Mouse (Mus musculus) spleen, adult 12 weeks (tissue): ENCODE measurements around the gene Prkcsh.

Source experiments
- DNase-seq: peaks from one replicate; pipeline ENCODE4 v3.0.0; 2022; ENCODE audit warnings: low spot score

Gene Prkcsh

DNA sequence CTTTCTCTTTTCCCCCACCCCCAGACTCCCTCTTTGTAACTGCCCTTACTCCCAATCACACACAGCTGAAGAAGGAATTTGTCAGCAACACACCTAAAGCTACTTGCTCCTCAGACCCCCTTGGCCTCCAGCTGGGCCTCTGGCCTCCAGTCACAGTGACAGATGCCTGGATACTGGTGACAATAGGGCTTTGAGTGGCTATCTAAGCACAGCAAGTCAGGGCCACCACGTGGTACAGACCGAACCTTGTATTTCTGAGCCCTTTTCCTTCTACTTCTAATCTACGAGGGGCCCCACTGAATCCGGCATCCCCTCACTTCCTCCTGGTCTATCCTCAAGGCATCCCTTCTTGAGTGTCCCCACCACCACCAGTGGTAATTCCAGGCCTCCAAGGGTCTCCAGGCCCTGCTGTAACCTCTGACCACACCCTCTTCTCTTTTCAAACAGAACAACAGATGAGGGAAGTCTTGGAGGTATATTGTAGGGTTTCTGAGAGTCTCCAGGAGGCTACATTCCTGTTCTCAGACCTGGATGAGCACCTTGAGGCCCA lies 47.2 kb downstream of the Prkcsh start:
- DNase-seq = no peak

- peak; percentile 36 for DNase-seq
Measured at GRCm38 (mm10) chr9:22050351-22050889, 47.8 kb downstream of the Prkcsh start.

DNA sequence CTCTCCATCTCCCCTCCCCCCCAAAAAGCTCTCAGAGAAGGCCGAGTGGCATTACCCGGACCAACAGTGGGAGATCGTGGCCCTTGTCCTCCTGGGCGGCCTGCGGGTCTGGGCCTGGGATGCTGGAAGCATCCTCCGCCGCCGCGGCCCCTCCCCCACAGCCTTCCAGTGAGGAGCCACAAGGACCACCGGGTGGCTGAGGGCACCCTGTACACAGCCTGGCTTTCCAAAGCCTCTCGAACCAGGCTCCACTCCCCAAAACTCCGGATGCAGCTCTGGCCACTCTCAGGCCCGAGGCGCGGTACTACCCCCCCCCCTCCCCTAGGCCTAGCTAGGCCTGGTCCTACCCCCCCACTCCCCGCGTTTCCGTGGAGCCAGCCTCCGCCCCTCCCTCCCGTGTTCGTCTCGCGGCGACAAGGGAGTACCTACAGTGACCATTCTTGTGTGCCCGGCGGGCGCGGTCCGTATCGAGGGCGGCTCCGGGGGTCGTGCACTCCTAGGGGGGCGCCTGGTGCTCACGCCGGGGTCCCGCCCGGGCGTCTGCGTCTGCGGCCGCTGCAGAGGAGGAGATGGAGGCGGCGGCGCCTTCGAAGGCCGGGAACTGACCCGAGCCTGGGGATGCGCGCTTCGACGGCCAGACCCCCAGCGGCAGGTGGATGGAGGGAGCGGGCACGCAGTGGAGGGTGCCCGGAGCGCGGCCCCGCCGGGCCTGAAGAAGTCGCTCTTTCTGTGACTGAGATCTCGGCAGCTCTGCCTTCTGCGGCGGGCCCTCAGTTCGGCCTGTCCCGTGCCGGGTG lies 48.8 kb downstream of the Prkcsh start:
- no peak for DNase-seq

- no peak for DNase-seq
Measured at GRCm38 (mm10) chr9:22051958-22052254, 49.3 kb downstream of the Prkcsh start, which contains the start of gene Elavl3. Gene Elavl3 (minus strand): TSS chr9:22052023.

DNA sequence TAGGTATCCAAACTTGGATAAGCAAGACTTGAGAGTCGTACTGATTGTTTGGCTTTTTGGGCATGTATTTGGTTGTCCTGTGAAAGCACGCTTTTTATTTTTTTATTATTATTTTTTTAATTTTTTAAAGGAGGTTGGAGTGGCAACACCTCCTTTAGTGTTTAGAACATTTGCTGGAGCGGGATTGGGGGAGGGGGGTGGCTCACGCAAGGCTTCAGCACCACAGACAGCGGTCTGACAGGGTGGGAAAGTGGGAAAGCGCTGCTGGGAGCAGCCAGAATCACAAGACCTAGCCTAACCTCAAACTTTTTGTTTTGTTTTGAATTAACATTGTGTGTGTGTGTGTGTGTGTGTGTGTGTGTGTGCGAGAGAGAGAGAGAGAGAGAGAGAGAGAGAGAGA lies 51.1 kb downstream of the Prkcsh start:
- no peak for DNase-seq

- DNase-seq = peak; percentile 56
Measured at GRCm38 (mm10) chr9:22054411-22055076, 51.9 kb downstream of the Prkcsh start.

DNA sequence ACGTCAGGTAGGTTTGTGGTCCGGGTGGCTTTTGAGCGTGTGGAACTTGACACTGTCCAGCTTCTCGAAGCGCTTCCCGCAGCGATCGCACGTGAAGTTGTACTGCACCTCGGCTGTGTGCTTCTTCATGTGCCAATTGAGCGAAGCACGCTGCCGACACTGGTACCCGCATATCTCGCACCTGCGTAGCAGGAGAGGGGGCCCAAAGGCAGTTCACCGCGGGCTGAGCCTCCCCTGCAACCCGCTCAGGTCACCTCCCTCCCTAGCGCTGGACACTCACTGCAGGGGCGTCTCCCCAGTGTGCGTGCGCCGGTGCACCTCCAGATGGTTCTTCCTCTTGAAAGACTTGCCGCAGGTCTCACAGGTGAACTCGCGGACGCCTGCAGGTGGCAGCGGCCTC lies 53.1 kb downstream of the Prkcsh start:
- no peak for DNase-seq

- no peak for DNase-seq
Measured at GRCm38 (mm10) chr9:22056303-22056910, 53.8 kb downstream of the Prkcsh start.

DNA sequence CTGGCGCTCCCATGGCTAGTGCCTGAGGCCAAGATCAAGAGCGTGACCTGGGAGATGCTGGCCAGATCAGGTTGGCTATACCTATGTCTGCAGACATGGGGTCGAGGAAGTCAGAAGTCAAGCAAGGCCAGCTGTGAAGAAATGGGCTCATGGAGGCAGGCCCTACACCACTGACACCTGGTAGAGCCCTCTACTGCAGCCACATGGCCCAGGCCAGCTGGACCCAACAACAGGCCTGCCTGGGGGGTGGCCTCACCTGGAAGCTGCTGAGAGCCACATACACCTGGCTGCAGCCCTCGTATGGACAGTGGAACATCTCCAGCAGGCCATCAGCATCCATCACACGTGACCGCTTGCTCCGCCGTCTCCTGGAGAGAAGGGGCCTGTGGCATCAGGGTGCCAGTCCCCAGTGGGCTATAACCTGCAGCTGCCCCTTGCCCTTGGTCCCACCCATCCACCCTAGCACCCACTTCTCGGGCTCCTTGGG lies 54.5 kb downstream of the Prkcsh start:
- no peak for DNase-seq

DNA sequence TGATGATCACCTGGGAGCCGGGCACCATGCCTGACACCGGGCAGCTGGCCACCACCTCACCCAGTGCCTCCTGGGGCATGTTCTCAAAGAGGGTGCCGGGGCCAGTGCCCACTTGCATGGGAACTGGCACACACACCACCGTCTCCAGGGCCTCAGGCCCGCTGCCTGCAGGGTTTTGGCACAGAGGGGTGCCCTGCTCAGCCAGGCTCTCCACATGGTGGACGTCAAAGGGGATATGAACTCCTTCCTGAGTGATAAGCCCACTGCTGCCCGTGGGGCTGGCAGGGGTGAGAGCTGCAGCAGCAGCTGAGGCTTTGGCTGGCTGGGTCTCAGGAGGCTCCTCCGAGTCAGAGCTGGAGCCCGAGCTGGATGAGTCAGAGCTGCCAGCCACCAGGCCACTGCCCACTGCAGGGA lies 55.4 kb downstream of the Prkcsh start:
- no peak for DNase-seq

GRCm38 (mm10) chr9:22061339-22061738 lies 58.7 kb downstream of the Prkcsh start:
- no peak for DNase-seq
